Mouse (Mus musculus) MEL (cell line): ENCODE measurements around the gene Ttbk2. TPM values are rescaled to one million over a fixed set of nuclear protein-coding genes. Genes with fewer than 3 reads are reported as not detected.

Source experiments
- DNase-seq: peaks from one replicate; pipeline ENCODE4 v3.0.0; 2011; ENCODE audit warnings: low read depth, low spot score
- H3K27ac ChIP-seq: 2 replicates; pipeline ENCODE4 v1.5.1; 2012; ENCODE audit warnings: low read depth, mild to moderate bottlenecking, control low read depth, low read length, moderate library complexity; ENCODE audit not compliant: control insufficient read depth
- H3K27me3 ChIP-seq, 2 experiments: fragments of 150-350 bp in 1 of 2; sonication (generic) in 1 of 2; 2 replicates each; pipeline ENCODE4 v1.6.1; 2012; ENCODE audit warnings: low read length in 2 of 2, mild to moderate bottlenecking in 2 of 2, improper control_type of control experiment in 1 of 2, moderate library complexity in 1 of 2; ENCODE audit not compliant: insufficient read depth in 2 of 2, control insufficient read depth in 1 of 2
- H3K36me3 ChIP-seq, 2 experiments: 2 replicates each; pipeline ENCODE4 v1.6.1; 2012 to 2014; ENCODE audit warnings: low read length in 2 of 2, improper control_type of control experiment in 1 of 2, inconsistent platforms in 1 of 2, mild to moderate bottlenecking in 1 of 2; ENCODE audit not compliant: insufficient read depth in 2 of 2, control insufficient read depth in 1 of 2
- H3K4me1 ChIP-seq, 2 experiments: fragments of 150-350 bp in 1 of 2; sonication (generic) in 1 of 2; 2 replicates each; pipeline ENCODE4 v1.6.1; 2012; ENCODE audit warnings: low read length in 2 of 2, improper control_type of control experiment in 1 of 2, mild to moderate bottlenecking in 1 of 2; ENCODE audit not compliant: insufficient read depth in 2 of 2, control insufficient read depth in 1 of 2
- H3K4me3 ChIP-seq, 2 experiments: fragments of 150-350 bp in 1 of 2; sonication (generic) in 1 of 2; 2 replicates each; pipeline ENCODE4 v1.5.1; 2012; ENCODE audit warnings: low read depth in 2 of 2, low read length in 2 of 2, mild to moderate bottlenecking in 2 of 2, moderate library complexity in 2 of 2, control low read depth in 1 of 2, improper control_type of control experiment in 1 of 2; ENCODE audit not compliant: control insufficient read depth in 1 of 2, insufficient read depth in 1 of 2
- H3K79me2 ChIP-seq: 2 replicates; pipeline ENCODE4 v1.6.1; 2012; ENCODE audit warnings: mild to moderate bottlenecking, low read length, moderate library complexity; ENCODE audit not compliant: control insufficient read depth, poor library complexity, insufficient read depth
- H3K9ac ChIP-seq: 2 replicates; pipeline ENCODE4 v1.6.1; 2012; ENCODE audit warnings: low read depth, mild to moderate bottlenecking, control low read depth, low read length, moderate library complexity; ENCODE audit not compliant: control insufficient read depth, poor library complexity, severe bottlenecking
- H3K9me3 ChIP-seq: fragments of 150-350 bp; sonication (generic); replicated peaks from 2 replicates; pipeline ENCODE4 v1.6.1; 2012; ENCODE audit warnings: mild to moderate bottlenecking, low read length, improper control_type of control experiment, moderate library complexity; ENCODE audit not compliant: insufficient read depth
- CHD1 ChIP-seq: IDR thresholded peaks from 2 replicates; pipeline ENCODE4 v1.6.1; 2012; ENCODE audit warnings: low read depth, mild to moderate bottlenecking, inconsistent platforms, low read length, improper control_type of control experiment
- CHD2 ChIP-seq: IDR thresholded peaks from 2 replicates; pipeline ENCODE4 v1.6.1; 2011; ENCODE audit warnings: low read length, improper control_type of control experiment
- CTCF ChIP-seq, 3 experiments: IDR thresholded peaks in 2 of 3; conservative IDR thresholded peaks in 1 of 3; 2 replicates each; pipeline ENCODE4 v1.5.1; 2011 to 2012; ENCODE audit warnings: low read length in 3 of 3, low read depth in 2 of 3, mild to moderate bottlenecking in 2 of 3, improper control_type of control experiment in 1 of 3, inconsistent platforms in 1 of 3, mixed read lengths in 1 of 3, moderate library complexity in 1 of 3; ENCODE audit not compliant: control insufficient read depth in 1 of 3, insufficient read depth in 1 of 3, poor library complexity in 1 of 3, severe bottlenecking in 1 of 3
- E2F4 ChIP-seq: IDR thresholded peaks from 2 replicates; pipeline ENCODE4 v1.6.1; 2011; ENCODE audit warnings: low read depth, low read length, improper control_type of control experiment, borderline replicate concordance
- ELF1 ChIP-seq: IDR thresholded peaks from 2 replicates; pipeline ENCODE4 v1.6.1; 2014; ENCODE audit warnings: low read depth, mild to moderate bottlenecking, inconsistent platforms, low read length, improper control_type of control experiment, moderate library complexity
- EP300 ChIP-seq, 2 experiments: IDR thresholded peaks; 2 replicates each; pipeline ENCODE4 v1.6.1; 2011; ENCODE audit warnings: improper control_type of control experiment in 2 of 2, low read length in 2 of 2, low read depth in 1 of 2, mild to moderate bottlenecking in 1 of 2
- ETS1 ChIP-seq: IDR thresholded peaks from 2 replicates; pipeline ENCODE4 v1.6.1; 2012; ENCODE audit warnings: low read depth, mild to moderate bottlenecking, inconsistent platforms, low read length, improper control_type of control experiment, moderate library complexity
- GABPA ChIP-seq: IDR thresholded peaks from 2 replicates; pipeline ENCODE4 v1.6.1; 2012; ENCODE audit warnings: low read depth, mild to moderate bottlenecking, inconsistent platforms, low read length, improper control_type of control experiment, moderate library complexity
- GATA1 ChIP-seq: IDR thresholded peaks from 2 replicates; pipeline ENCODE4 v1.6.1; 2011; ENCODE audit warnings: low read depth, low read length, improper control_type of control experiment
- MAFK ChIP-seq: IDR thresholded peaks from 2 replicates; pipeline ENCODE4 v1.6.1; 2011; ENCODE audit warnings: low read depth, mild to moderate bottlenecking, low read length, improper control_type of control experiment, borderline replicate concordance
- MAX ChIP-seq: IDR thresholded peaks from 2 replicates; pipeline ENCODE4 v1.6.1; 2011; ENCODE audit warnings: low read length, improper control_type of control experiment
- MAZ ChIP-seq: IDR thresholded peaks from 2 replicates; pipeline ENCODE4 v1.6.1; 2012; ENCODE audit warnings: low read depth, mild to moderate bottlenecking, inconsistent platforms, low read length, improper control_type of control experiment
- MEF2A ChIP-seq: IDR thresholded peaks from 2 replicates; pipeline ENCODE4 v1.6.1; 2014; ENCODE audit warnings: low read depth, mild to moderate bottlenecking, inconsistent platforms, low read length, improper control_type of control experiment; ENCODE audit not compliant: poor library complexity, insufficient replicate concordance, severe bottlenecking; ENCODE audit errors: extremely low read depth
- MXI1 ChIP-seq: IDR thresholded peaks from 2 replicates; pipeline ENCODE4 v1.6.1; 2011; ENCODE audit warnings: mild to moderate bottlenecking, low read depth, low read length, improper control_type of control experiment
- MYB ChIP-seq: IDR thresholded peaks from 2 replicates; pipeline ENCODE4 v1.6.1; 2011; ENCODE audit warnings: mild to moderate bottlenecking, low read depth, low read length, improper control_type of control experiment
- NELFE ChIP-seq: IDR thresholded peaks from 2 replicates; pipeline ENCODE4 v1.6.1; 2011; ENCODE audit warnings: low read depth, low read length, improper control_type of control experiment
- POLR2A ChIP-seq, 2 experiments: IDR thresholded peaks; 2 replicates each; pipeline ENCODE4 v1.6.1; 2011 to 2012; ENCODE audit warnings: low read length in 2 of 2, mild to moderate bottlenecking in 2 of 2, control low read depth in 1 of 2, improper control_type of control experiment in 1 of 2, low read depth in 1 of 2, moderate library complexity in 1 of 2; ENCODE audit not compliant: control insufficient read depth in 1 of 2, insufficient read depth in 1 of 2, poor library complexity in 1 of 2
- POLR2AphosphoS5 ChIP-seq: IDR thresholded peaks from 2 replicates; pipeline ENCODE4 v1.6.1; 2012; ENCODE audit warnings: low read depth, borderline replicate concordance, mild to moderate bottlenecking, inconsistent platforms, low read length, moderate library complexity, mixed read lengths
- RAD21 ChIP-seq: IDR thresholded peaks from 2 replicates; pipeline ENCODE4 v1.6.1; 2011; ENCODE audit warnings: mild to moderate bottlenecking, low read depth, low read length, improper control_type of control experiment
- RCOR1 ChIP-seq: IDR thresholded peaks from 2 replicates; pipeline ENCODE4 v1.6.1; 2012; ENCODE audit warnings: low read depth, mild to moderate bottlenecking, inconsistent platforms, low read length, improper control_type of control experiment
- SIN3A ChIP-seq: IDR thresholded peaks from 2 replicates; pipeline ENCODE4 v1.6.1; 2012; ENCODE audit warnings: low read length, improper control_type of control experiment, inconsistent platforms
- TAL1 ChIP-seq: IDR thresholded peaks from 2 replicates; pipeline ENCODE4 v1.6.1; 2012; ENCODE audit warnings: mild to moderate bottlenecking, inconsistent platforms, low read length, moderate library complexity, mixed read lengths
- TCF12 ChIP-seq: IDR thresholded peaks from 2 replicates; pipeline ENCODE4 v1.6.1; 2014; ENCODE audit warnings: low read depth, mild to moderate bottlenecking, inconsistent platforms, low read length, improper control_type of control experiment, moderate library complexity
- UBTF ChIP-seq: IDR thresholded peaks from 2 replicates; pipeline ENCODE4 v1.6.1; 2012; ENCODE audit warnings: low read depth, mild to moderate bottlenecking, inconsistent platforms, low read length, improper control_type of control experiment, moderate library complexity, borderline replicate concordance; ENCODE audit not compliant: insufficient read depth
- USF2 ChIP-seq, 2 experiments: IDR thresholded peaks; 2 replicates each; pipeline ENCODE4 v1.6.1; 2011 to 2012; ENCODE audit warnings: improper control_type of control experiment in 2 of 2, low read length in 2 of 2, borderline replicate concordance in 1 of 2, inconsistent platforms in 1 of 2, low read depth in 1 of 2, mild to moderate bottlenecking in 1 of 2; ENCODE audit not compliant: insufficient read depth in 1 of 2
- ZKSCAN1 ChIP-seq: IDR thresholded peaks from 2 replicates; pipeline ENCODE4 v1.6.1; 2012; ENCODE audit warnings: low read depth, mild to moderate bottlenecking, inconsistent platforms, low read length, improper control_type of control experiment, moderate library complexity
- ZNF384 ChIP-seq: IDR thresholded peaks from 2 replicates; pipeline ENCODE4 v1.6.1; 2012; ENCODE audit warnings: low read depth, mild to moderate bottlenecking, inconsistent platforms, low read length, improper control_type of control experiment
- polyA plus RNA-seq, 2 experiments: library from polyadenylated mRNA; stranded (reverse) in 1 of 2; unstranded in 1 of 2; fragments of >175 nt in 1 of 2; fragments of >200 nt in 1 of 2; gene quantifications; 2 replicates each; pipeline versions ENCODE4 v1.2.1 to v1.2.4; 2012; ENCODE audit warnings: low replicate concordance in 2 of 2, low read depth in 1 of 2; ENCODE audit not compliant: insufficient read length in 2 of 2, insufficient read depth in 1 of 2, missing spikeins in 1 of 2
- total RNA-seq: library from RNA; depleted of rRNA; stranded (reverse); fragments of 300-350 nt; gene quantifications from 2 replicates; pipeline ENCODE4 v1.2.3, GENCODE M21; 2012

The Ttbk2 gene
- total and polyA plus RNA-seq, 3 experiments: 2.1 to 3.0 TPM; not detected in 1

DNA sequence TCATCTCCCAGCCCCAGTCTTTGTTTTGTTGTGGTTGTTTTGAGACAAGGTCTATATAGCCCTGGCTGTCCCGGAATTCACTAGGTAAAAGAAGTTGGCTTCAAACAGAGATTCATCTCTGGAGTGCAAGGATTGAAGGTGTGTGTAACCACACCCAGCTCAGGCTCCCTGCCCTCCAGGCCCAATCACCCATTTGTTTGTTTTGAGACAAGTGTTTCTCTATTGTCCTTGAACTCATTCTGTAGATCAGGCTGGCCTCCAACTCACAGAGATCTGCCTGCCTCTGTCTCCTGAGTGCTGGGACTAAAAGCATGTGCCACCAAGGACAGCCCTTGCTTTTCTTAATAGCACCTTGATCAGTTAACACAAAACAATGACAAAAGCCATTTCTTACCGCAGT lies 102.4 kb downstream of the Ttbk2 start:
- no peaks in the 10 kb centered on the region for H3K79me2 ChIP-seq
- TF ChIP-seq USF2 (IDR thresholded peaks at IDR 0.05; ENCODE audit: borderline replicate concordance in 1 of 2, insufficient read depth in 1 of 2, low read depth in 1 of 2, low read length in 2 of 2) (no peak), RCOR1 (no peak), MAX (no peak), MEF2A (no peak), CHD2 (no peak), MXI1 (no peak), RAD21 (no peak), NELFE (no peak), POLR2A (IDR thresholded peaks at IDR 0.05; ENCODE audit: control insufficient read depth in 1 of 2, insufficient read depth in 1 of 2, low read depth in 1 of 2, low read length in 2 of 2, poor library complexity in 1 of 2) (no peak), TAL1 (no peak), POLR2AphosphoS5 (no peak), UBTF (no peak), SIN3A (no peak), CHD1 (no peak)
- H3K27ac ChIP-seq: no peak overlapping the region
- H3K9ac ChIP-seq: no peak overlapping the region
- H3K9me3 ChIP-seq: no peaks in the 10 kb centered on the region
- no peak for DNase-seq
- no peaks in the 10 kb centered on the region for H3K27me3 ChIP-seq
- H3K4me1 ChIP-seq: no peaks in the 10 kb centered on the region
- H3K4me3 ChIP-seq: no peak overlapping the region
- no peaks in the 10 kb centered on the region for H3K36me3 ChIP-seq

DNA sequence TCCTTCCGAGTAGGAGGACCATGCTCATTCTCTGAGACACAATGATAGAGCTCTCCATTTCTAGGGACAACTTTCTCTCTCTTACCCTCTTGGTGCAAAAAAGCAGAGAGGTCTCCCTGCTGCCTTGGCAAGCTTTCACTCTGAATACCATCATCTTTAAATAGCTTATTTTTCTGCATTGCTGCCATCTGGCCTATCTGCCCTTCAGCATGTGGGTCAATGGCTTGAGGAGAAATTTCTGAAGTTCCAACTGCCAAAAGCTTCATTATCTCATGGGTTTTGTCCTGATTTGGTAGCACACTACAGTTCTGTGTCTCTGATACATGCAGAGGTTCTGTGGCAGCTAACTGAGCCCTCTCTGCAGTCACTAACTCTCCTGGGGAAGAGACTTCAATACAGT lies 104.9 kb downstream of the Ttbk2 start:
- H3K9me3 ChIP-seq: no peaks in the 10 kb centered on the region
- no peak overlapping the region for H3K9ac ChIP-seq
- no peak overlapping the region for H3K27ac ChIP-seq
- H3K36me3 ChIP-seq: no peaks in the 10 kb centered on the region
- TF ChIP-seq MAFK (no peak), ZKSCAN1 (no peak), GATA1 (no peak), TAL1 (no peak), ETS1 (no peak), TCF12 (no peak), E2F4 (no peak), USF2 (IDR thresholded peaks at IDR 0.05; ENCODE audit: borderline replicate concordance in 1 of 2, insufficient read depth in 1 of 2, low read depth in 1 of 2, low read length in 2 of 2) (no peak), SIN3A (no peak), MEF2A (no peak), MAZ (no peak), ZNF384 (no peak), CTCF (IDR thresholded peaks at IDR 0.05 in 2 of 3, conservative IDR thresholded peaks at IDR 0.05 in 1 of 3; ENCODE audit: control insufficient read depth in 1 of 3, insufficient read depth in 1 of 3, low read depth in 2 of 3, low read length in 3 of 3, poor library complexity in 1 of 3, severe bottlenecking in 1 of 3) (no peak), CHD2 (no peak), ELF1 (no peak), MYB (no peak), GABPA (no peak), RAD21 (no peak), EP300 (IDR thresholded peaks at IDR 0.05; ENCODE audit: low read depth in 1 of 2, low read length in 2 of 2) (no peak)
- no peaks in the 10 kb centered on the region for H3K27me3 ChIP-seq
- no peaks in the 10 kb centered on the region for H3K79me2 ChIP-seq
- no peak overlapping the region for H3K4me3 ChIP-seq
- H3K4me1 ChIP-seq: no peaks in the 10 kb centered on the region
- no peak for DNase-seq
